Mouse (Mus musculus) thymus, adult 2 months (tissue): Measurements from ENCODE around the gene Gpr82. TPM values are rescaled to one million over a fixed set of nuclear protein-coding genes. Genes with fewer than 3 reads are reported as not detected.

Experiments
- DNase-seq: peaks from one replicate; pipeline ENCODE4 v3.0.0; 2021
- H3K27ac ChIP-seq: fragments of 200-500 bp; 2 replicates; pipeline ENCODE4 v1.5.1; 2012; ENCODE audit warnings: low read length, control low read depth; ENCODE audit not compliant: control insufficient read depth, insufficient read depth
- H3K27me3 ChIP-seq: fragments of 200-500 bp; 2 replicates; pipeline ENCODE4 v1.6.1; 2012; ENCODE audit warnings: mild to moderate bottlenecking, low read length, moderate library complexity, mixed read lengths; ENCODE audit not compliant: control insufficient read depth, insufficient read depth
- H3K36me3 ChIP-seq: fragments of 200-500 bp; 2 replicates; pipeline ENCODE4 v1.6.1; 2012; ENCODE audit warnings: mild to moderate bottlenecking, low read length, moderate library complexity; ENCODE audit not compliant: control insufficient read depth, insufficient read depth
- H3K4me1 ChIP-seq: fragments of 200-500 bp; replicated peaks from 2 replicates; pipeline ENCODE4 v1.6.1; 2012; ENCODE audit warnings: low read length; ENCODE audit not compliant: control insufficient read depth, insufficient read depth
- H3K4me3 ChIP-seq: fragments of 200-500 bp; 2 replicates; pipeline ENCODE4 v1.5.1; 2012; ENCODE audit warnings: mild to moderate bottlenecking, low read length, control low read depth, moderate library complexity; ENCODE audit not compliant: control insufficient read depth, insufficient read depth
- CTCF ChIP-seq: fragments of 200-500 bp; IDR thresholded peaks from 2 replicates; pipeline ENCODE4 v1.5.1; 2012; ENCODE audit warnings: mild to moderate bottlenecking, control low read depth, low read length, moderate library complexity, borderline replicate concordance; ENCODE audit not compliant: control insufficient read depth, poor library complexity, insufficient read depth; ENCODE audit errors: extremely low read depth
- POLR2A ChIP-seq: fragments of 200-500 bp; IDR thresholded peaks from 2 replicates; pipeline ENCODE4 v1.6.1; 2012; ENCODE audit warnings: mild to moderate bottlenecking, low read length, control low read depth, moderate library complexity; ENCODE audit not compliant: control insufficient read depth, poor library complexity, insufficient read depth; ENCODE audit errors: extremely low read depth
- WGBS: fragments of 180-500 bp; shearing (Covaris S2); methylation state at CpG from one replicate; pipeline ENCODE4 v1.1.7; 2018; 5-methylcytosine and 5-hydroxymethylcytosine counted together
- polyA plus RNA-seq: library from polyadenylated mRNA; depleted of rRNA; stranded (reverse); fragments of >200 nt; gene quantifications from 2 replicates; pipeline ENCODE4 v1.2.3, GENCODE M21; 2012; rRNA removed

Gpr82 gene
- polyA plus RNA-seq, 1 experiment: 0.05 TPM

GRCm38 (mm10) chrX:13710174-13710573 is 49.0 kb downstream of the Gpr82 start:
- no peaks in the 10 kb centered on the region for H3K27me3 ChIP-seq
- TF ChIP-seq CTCF (no peak), POLR2A (no peak)
- H3K4me1 ChIP-seq: no peaks in the 10 kb centered on the region
- no peak overlapping the region for H3K27ac ChIP-seq
- no peak overlapping the region for H3K4me3 ChIP-seq
- 52% methylated on average over 2 of the region's 2 CpGs for WGBS
- H3K36me3 ChIP-seq: no peaks in the 10 kb centered on the region
- peak; percentile 35 for DNase-seq

Other genes starting within 250 kb of the Gpr82 start
- 0.94 and 0.98 TPM in 2 replicates for gene Nyx, start 195.3 kb upstream of the Gpr82 start, polyA plus RNA-seq
- gene Gpr34, start 29.3 kb upstream of the Gpr82 start, polyA plus RNA-seq: 0.27 and 0.43 TPM in 2 replicates
- 1.3 and 1.9 TPM in 2 replicates for gene Cask, start 190.0 kb downstream of the Gpr82 start, polyA plus RNA-seq